Mouse (Mus musculus) embryo, embryonic 11.5 days (tissue): ENCODE data around the gene Mgat4d.
"Not testable (repeated sequence)": the region's sequence is repeated elsewhere in the genome, so short reads cannot be mapped to it uniquely, and the experiment has no call there.

Experiments used
- DNase-seq: peaks from one replicate; pipeline ENCODE4 v3.0.0-alpha.2; 2012; ENCODE audit warnings: low read depth, low spot score

The Mgat4d gene

GRCm38 (mm10) chr8:83390006-83390701 is 41.9 kb downstream of the Mgat4d start:
- no peak for DNase-seq

DNA sequence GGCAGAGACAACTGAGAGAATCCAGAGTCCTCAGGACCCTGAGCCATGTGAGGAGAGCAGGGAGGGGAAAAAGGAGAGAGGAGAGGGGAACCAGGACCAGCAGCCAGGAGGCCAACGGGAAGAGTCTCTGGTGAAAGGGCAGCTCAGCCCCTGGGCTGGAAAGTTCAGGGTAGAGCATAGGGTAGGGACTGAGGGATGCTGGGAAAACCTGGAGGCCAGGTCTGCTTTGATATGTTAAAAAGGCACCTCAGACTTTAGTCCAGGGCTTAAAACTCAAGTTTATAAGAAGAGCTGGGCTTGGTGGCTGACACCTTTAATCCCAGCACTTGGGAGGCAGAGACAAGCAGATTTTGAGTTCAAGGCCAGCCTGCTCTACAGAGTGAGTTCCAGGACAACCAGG is 44.2 kb downstream of the Mgat4d start:
- DNase-seq, result no peak

- DNase-seq, result no peak
These were observed 46.1 kb downstream of the Mgat4d start for GRCm38 (mm10) chr8:83394325-83394724.

- DNase-seq, result no peak
These were observed 48.4 kb downstream of the Mgat4d start for GRCm38 (mm10) chr8:83396680-83397079.

DNA sequence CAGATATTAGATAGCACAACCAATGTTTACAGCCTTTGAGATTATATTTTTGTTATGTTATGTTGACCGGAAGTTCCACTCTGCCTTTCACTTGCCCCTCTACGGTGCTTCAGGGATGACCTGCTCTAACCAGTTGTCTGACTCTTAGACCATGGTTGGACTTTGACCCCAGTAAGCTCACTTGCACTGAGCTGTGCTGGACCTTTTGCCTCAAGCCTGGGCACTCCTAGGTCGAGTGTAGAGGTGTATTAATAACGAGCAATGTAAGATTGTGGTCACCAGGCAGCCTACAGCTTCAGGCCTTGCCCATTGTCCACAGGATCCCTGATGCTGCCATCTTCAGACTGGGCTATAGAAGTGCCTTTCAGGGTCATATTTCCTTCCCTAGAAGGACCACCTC is 49.5 kb downstream of the Mgat4d start:
- no peak for DNase-seq

DNA sequence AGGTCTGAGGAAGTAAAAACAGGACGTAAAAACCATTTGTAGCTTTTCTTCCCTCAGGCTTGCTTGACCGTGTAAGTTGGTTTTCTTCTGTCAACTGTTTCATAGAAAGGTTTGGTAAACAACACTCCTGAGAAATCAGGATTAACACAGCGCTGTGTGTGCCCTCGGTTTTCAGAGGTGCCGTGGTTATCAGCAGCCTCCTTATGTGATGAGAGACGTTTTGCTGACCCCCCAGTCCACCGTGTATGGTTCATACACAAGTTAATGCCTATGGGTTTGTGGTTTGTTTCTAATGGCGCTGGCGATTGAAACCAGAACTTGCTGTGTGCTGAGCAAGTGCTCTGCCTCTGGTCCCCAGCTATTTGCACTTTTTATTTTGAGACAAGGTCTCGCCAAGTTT is 57.3 kb downstream of the Mgat4d start:
- no peak for DNase-seq

DNA sequence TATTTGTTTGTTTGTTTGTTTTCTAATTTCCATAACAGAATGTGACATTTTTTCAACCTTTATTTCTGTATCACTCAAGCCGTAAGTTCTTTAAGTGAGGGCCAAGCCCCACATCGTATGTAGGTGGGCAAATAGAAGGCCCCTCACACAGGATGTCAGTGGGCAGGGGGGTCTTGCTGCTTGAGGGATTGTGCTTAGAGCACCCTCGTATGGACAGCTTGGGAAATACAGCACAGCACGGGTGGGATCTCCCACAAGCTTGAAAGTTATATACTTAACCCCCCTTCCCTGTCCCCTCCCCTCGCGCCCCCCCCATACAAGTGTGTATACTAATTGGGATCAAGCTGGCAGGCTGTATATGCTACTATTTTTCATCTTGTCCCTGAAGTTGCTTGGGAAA is 58.6 kb downstream of the Mgat4d start:
- DNase-seq, result peak; percentile 56

DNA sequence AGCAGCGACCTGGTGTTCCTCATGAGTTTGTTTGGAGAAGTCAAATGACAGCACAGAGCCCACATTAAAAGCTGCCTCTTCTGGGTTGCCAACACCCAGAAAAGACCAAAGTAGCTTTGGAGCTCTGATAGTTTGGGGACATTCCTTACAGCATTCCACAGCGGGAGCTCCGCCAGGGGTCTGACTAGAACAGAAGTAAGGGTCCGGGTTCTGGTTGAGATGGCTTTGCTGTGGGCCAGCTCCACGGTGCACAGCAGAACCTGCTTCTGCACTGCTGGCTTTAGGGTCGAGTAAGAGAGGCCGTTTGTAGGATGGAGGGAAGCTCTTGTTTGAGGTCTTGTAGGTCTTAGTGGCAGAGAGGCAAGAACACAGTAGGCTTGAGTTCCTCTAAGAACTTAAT is 60.2 kb downstream of the Mgat4d start:
- no peak for DNase-seq

- DNase-seq, result no peak
These were observed 68.6 kb downstream of the Mgat4d start for GRCm38 (mm10) chr8:83416878-83417277.

GRCm38 (mm10) chr8:83417970-83418369 is 69.7 kb downstream of the Mgat4d start:
- no peak for DNase-seq

DNA sequence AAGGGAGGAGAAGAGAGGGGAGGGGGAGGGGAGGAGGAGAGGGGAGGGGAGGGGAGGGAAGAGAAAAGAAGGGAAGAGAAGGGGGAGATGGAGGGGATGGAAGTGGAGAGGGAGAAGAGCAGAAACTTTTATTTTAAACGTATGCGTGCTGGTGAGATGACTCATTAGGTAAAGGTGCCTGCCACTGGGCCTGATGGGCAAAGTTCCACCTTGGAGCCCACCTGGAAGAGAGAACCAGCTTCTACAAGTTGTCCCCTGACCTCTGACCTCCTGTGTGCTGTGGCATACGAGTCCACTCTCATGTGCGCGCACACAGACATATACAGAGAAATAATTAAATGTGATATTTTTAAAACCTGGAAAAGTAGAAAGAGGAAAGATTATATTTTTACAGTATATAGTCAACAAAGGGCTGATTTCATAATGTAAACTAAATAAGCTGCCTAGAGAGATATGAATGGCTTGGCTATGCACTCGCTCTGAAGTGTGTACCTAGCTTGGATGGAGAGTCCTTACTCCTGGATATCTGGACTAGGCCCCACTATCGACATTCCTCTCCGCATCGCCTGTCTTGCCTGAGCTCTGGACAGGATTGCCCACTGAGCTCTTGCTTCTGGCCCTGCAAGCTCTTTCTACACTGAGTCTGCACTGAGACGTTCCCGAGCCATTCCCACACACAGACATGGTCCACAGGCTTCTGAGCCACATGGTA is 70.7 kb downstream of the Mgat4d start:
- no peak for DNase-seq

- no peak for DNase-seq
These were observed 73.1 kb downstream of the Mgat4d start for GRCm38 (mm10) chr8:83421354-83421753.

DNA sequence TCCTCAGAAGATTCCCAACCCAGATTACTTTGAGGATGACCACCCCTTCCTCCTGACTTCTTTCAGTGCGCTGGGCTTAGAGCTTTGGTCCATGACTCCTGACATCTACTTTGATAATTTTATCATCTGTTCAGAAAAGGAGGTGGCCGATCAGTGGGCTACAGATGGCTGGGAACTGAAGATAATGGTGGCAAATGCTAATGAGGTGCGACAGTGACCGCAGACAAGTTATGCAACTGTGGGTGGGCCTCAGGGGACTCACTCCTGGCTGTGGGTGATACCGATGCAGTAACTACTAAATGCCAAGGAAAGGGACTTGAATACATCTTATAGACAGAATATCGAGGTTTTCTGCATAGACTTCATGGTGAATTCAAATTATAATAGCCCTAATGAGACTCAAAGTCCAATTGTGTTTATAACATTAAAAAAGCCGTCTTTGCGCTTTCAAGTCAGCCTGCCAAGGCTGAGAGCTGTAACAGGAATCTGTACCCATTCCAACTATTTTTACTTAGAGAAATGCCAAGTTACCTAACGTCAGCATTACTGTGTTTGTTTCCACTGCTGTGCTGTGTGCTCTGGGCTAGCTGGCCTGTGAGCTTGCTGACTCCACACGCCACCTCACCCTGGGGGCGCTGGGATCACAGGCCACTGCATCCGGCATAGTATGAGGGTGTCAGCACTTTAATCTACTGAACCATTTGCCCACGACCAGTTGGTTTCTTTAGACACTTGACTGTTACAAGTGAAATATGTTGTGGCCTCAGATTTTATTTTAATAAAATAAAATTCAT is 75.0 kb downstream of the Mgat4d start:
- no peak for DNase-seq

- no peak for DNase-seq
These were observed 76.9 kb downstream of the Mgat4d start for GRCm38 (mm10) chr8:83425202-83425601.

DNA sequence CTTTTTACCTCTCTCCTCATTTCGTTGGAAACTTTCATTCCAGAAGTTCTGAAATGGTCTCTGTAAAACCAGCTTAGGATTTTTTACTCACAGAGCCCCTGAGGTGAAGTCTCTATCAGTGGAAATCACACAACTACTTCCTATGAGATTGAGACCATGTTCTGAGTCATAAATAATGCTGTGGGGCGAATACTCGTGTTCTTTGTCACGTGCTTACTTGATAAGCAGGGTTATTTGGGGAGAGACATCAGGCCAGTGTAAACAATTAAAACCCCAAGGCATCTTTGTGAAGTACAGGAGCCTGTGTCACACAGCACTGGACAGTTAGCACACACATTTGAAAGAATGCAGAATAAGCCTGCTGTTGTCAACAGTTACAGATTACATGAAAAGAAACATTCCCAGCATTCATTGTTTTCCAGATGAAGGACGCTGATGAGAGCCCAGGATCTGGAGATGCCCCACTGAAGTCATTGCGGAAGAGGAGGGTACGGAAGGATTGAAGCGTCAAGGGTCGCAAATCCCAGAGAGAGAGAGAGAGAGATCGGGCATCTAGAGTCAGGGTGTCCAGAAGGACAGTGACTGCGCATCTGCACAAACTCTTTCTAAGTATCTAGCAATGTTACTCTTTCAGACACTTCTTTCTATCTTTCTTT is 78.0 kb downstream of the Mgat4d start:
- no peak for DNase-seq

DNA sequence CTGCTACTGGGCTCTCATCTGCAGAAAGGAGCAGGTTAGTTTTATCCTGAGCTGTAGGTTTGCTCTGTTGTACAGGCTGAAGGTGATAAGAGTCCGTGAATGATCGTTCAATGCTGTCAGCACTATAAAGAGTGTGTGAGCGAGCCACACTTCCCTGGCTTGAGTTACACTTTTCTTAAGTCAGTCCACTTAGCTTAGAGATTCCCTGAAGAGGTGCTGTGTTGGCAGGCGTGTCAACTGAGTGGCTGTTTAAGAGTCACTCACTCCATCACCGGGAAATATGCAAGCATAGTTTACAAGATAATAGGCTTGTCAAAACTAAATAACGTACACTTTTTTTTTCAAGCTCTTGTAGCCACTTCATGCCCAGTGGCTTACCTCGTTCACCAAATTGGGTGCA is 78.7 kb downstream of the Mgat4d start:
- DNase-seq, result no peak

DNA sequence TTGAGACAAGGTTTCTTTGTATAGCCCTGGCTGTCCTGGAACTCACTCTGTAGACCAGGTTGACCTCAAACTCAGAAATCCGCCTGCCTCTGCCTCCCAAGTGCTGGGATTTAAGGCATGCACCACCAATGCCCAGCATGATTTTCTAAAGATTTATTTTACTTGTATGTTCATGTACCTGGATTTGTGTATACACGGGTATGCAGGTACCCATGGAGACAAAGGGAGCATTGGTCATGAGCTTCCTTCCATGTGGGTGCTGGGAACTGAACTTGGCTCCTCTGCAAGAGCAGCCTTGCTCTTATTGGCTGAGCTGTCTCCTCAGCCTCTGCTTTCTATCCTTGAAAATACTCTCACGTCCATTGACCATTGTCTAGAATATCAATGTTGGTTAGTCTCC is 80.3 kb downstream of the Mgat4d start:
- DNase-seq, result not testable (repeated sequence)

GRCm38 (mm10) chr8:83429071-83429524 is 80.8 kb downstream of the Mgat4d start:
- no peak for DNase-seq
